Mouse (Mus musculus) MEL (cell line): ENCODE data around the gene Tox3.

Experiments
- CTCF ChIP-seq, 3 experiments: IDR thresholded peaks in 2 of 3; conservative IDR thresholded peaks in 1 of 3; 2 replicates each; pipeline ENCODE4 v1.5.1; 2011 to 2012; ENCODE audit warnings: low read length in 3 of 3, low read depth in 2 of 3, mild to moderate bottlenecking in 2 of 3, improper control_type of control experiment in 1 of 3, inconsistent platforms in 1 of 3, mixed read lengths in 1 of 3, moderate library complexity in 1 of 3; ENCODE audit not compliant: control insufficient read depth in 1 of 3, insufficient read depth in 1 of 3, poor library complexity in 1 of 3, severe bottlenecking in 1 of 3
- ZNF384 ChIP-seq: IDR thresholded peaks from 2 replicates; pipeline ENCODE4 v1.6.1; 2012; ENCODE audit warnings: low read depth, mild to moderate bottlenecking, inconsistent platforms, low read length, improper control_type of control experiment

DNA sequence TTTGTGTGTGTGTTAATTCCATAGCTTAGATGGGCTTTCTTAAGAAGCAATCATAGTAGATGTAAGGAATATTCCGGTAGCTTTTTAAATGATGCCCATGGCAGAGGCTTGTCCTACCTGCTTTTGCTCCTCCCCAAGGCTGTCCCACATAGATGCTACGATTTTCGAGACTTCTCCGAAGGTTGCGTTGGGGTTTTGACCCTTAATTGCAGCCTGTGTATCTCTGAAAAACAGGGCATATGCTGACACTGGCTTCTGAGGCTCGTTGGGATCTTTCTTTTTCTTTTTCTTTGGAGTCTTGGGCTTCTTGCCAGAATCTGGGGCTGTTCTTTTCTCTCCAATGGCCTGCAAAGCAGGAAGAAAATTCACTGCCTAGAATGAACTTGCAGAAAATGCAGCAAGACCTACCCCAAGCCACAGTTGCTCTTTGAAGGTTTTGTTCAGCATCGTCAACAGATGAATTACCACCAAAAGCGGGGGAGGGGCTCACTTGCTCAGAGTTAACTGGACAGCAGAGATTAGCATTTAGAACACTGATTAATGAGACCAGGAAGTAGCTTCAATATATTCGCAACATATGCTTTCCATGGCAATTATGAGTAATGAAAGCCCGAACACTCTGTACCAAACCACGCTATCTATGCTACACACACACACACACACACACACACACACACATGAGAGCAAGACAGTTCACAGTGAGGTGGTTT is 93.8 kb downstream of the Tox3 start:
- TF ChIP-seq CTCF (IDR thresholded peaks at IDR 0.05 in 2 of 3, conservative IDR thresholded peaks at IDR 0.05 in 1 of 3; ENCODE audit: control insufficient read depth in 1 of 3, insufficient read depth in 1 of 3, low read depth in 2 of 3, low read length in 3 of 3, poor library complexity in 1 of 3, severe bottlenecking in 1 of 3) = no peak
- no peak for TF ChIP-seq ZNF384
